Mouse (Mus musculus): ENCODE results near the gene Traf3ip2. TPM values are rescaled to one million over a fixed set of nuclear protein-coding genes. Genes with fewer than 3 reads are reported as not detected.

The Traf3ip2 gene
- 10 to 100 TPM; 16.5 to 28.8 (median 22.2) TPM for total RNA-seq (2022)

DNA sequence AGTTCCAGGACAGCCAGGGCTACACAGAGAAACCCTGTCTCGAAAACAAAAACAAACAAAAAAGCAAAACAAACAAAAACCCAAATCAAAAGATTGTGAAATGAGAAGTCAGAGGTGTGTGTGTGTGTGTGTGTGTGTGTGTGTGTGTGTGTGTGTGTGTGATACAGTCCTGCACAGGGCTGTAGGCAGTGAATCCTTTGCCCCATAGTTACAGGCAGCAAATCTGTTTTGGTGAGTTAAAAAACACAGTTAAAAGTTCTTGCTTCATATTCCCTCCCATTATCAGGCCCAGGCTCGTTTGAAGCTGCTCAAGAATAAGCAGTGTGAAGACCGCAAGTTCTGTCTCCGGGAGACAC is at the start of gene Traf3ip2:
Gene Traf3ip2 (plus strand): TSS at position 302 of the 356 bp plus-strand sequence.
- no peak for DNase-seq

- DNase-seq: no peak
Observed at GRCm38 (mm10) chr10:39563552-39564223, 49.0 kb upstream of the Traf3ip2 start.

GRCm38 (mm10) chr10:39566901-39567300 is 45.8 kb upstream of the Traf3ip2 start:
- no peak for DNase-seq

- no peak for DNase-seq
Observed at GRCm38 (mm10) chr10:39568991-39569390, 43.7 kb upstream of the Traf3ip2 start.

DNA sequence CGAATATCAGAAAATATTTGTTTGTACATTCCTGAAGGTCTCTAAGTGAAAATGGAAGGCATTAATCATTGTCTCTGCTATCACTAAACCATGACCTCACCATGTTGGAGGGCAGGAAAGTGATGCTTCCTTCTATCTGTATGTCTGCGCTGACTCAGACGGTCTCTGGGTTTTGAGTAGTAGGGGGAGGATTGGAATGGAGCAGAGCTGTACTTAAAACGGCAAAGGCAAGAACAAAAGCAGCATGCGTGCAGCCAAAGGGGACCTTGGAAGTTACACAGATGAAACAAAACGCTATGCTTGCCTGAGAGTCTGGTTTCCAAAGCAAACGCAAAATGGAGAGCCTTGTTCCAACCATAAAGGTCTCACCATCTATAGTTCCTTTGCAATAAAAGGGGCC is 41.7 kb upstream of the Traf3ip2 start:
- peak; percentile 36 for DNase-seq

GRCm38 (mm10) chr10:39572050-39572671 is 40.6 kb upstream of the Traf3ip2 start:
- DNase-seq: no peak

DNA sequence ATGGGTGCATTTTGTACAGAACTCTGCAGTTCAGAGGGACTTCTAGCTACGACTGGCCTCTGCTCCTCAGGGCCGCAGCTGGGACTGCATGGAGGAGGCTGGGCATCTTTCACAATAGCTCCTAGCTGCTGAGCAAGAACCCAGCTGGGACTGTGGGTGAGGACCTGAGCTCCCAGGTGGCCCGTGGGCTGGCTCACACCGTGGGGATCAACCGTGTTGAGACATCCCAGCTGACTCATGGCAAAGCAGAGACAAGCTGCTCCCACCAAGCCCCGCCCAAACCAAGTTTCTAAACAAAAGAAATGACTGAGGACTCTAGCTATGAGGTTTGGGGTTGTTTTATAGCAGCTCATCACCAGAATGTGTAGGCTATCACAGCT is 40.1 kb upstream of the Traf3ip2 start:
- DNase-seq: no peak

GRCm38 (mm10) chr10:39576466-39576865 is 36.3 kb upstream of the Traf3ip2 start:
- no peak for DNase-seq

GRCm38 (mm10) chr10:39580477-39580876 is 32.3 kb upstream of the Traf3ip2 start:
- DNase-seq: no peak

- DNase-seq: no peak
Observed at GRCm38 (mm10) chr10:39582385-39582784, 30.3 kb upstream of the Traf3ip2 start.

DNA sequence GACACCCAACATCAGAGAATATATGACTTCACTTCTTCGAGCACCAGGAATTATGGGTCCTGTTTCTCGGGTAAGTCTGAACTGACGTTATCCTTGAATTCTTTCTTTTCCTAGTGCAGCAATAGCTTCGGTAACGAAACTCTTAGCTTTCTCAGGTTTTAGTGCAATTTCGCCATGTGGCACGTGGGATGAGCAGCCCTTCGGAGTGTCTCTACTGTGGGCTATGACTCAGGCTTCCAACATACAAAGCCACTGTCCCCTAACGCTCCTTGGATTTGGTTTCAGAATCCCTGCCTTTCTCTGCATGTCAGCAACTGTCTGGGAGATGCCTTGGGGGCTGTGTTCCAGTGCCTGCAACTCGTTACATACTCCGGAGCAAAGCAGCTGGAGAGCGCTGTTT is 29.0 kb upstream of the Traf3ip2 start:
- DNase-seq: no peak

DNA sequence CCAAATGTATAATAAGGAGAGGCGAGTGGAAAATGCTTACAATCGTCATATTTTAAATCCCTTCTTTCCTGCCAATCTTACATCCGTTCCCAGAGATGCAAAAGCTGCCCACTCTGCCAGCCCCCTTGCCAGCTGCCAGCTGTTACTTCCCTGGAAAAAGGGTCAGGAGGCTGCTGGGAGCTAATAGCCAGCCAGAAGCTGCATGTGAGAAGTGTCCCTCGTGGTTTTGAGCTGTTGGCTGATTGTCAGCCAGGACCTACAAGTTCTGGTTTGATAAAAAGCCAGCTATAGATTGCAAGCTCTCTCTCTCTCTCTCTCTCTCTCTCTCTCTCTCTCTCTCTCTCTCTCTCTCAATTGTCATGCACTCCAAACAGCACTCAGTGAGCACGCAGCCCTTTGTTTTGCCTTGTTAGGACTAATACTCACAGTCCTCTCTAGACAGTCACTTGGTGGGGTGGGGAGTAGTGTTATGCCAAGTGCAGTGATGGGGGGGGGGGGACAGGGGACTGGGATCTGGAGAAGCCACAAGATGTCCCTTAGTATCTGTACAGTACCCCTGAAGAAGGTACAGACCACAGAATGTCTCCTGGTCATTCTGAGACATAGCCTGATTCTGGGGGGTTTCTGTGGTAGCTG is 25.3 kb upstream of the Traf3ip2 start:
- DNase-seq: no peak

DNA sequence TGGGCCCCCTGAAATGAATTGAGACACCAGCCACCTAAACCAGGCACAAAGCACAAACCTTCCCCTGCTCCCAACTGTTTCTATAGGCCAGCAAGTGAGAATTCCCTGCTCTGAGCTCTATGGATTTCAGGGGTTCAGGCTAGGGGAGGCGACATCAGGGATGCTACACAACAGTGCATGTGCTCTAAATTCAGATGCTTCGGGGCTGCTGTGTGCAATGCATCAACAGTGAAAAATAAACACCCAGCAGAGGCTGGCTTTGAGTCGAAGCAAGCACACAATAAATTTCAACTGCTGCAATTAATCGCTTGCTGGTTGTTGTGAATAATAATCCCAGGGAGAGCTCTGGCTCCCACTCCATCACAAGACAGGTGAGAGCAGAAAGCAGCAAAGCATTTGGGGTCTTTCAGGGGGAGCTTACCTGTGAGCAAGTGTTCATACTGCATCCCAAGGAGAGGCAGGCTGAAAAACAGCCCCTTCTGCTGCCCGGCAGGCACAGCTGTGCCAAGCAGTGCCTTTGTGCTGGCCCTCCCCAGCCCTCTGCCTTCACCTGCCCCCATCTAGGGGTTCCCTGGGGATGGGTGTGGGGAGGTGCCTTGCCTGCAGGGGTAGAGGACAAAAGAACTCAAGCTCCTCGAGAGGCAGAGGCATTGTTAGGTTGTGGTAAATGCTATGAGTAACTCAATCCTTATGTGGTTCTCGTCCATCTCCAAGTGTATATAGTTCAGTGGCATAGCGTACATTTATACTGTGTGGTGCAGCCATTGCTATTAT is 24.6 kb upstream of the Traf3ip2 start:
- DNase-seq: no peak

DNA sequence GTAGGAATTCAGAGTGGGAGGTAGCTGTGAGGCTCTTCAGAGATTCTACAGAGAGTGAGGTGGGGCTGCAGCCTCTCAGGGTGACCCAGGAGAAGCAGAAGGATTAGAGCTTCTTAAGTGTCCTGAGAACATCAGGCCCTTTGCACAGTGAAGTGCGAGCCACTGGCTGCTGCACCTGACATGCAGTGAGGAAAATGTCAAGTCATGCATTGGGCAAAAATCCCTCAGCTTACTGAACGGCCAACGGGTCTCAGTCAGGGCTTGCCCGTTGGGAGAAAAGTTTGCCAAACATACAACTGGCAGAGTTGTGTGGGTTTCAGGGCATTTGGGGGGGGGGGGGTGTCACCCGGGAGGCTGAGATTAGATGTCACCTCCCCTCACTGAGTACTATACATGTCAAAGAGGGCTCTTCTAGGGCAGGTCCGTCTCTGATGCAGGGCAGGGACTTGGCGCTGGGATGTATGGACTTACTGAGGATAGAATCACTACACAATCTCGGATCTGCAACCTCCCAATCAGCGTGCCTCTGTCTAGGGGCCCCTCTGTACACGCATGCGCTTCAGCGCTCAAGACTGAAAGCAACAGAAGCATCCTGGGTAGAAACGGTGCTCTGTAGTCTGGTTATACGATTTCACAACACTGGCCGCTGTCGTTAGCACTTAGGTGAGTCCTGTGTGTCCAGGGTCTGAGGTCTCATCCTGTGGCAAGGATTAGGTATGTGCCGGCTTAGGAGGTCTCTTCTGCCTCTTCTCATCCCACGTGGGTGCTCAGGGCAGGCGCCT is 22.8 kb upstream of the Traf3ip2 start:
- DNase-seq: no peak

DNA sequence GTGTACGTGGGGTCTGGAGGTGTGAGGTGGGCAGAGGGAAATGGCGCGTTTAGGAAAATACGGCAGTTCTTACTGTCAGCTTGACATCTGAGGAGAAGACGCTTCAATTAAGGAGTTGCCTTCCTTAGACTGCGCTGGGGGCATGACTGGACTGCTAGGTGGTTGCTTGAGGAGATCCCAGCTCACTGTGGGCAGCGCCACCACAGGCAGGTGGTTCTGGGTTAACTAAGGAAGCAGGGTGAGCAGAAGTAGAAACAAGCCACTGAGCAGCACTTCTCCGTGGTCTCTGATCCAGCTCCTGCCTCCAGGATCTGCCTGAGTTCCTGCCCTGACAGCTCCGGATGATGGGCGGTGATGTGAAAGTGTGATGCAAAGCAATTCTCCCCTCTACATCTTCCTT is 22.1 kb upstream of the Traf3ip2 start:
- DNase-seq: no peak

GRCm38 (mm10) chr10:39592501-39592900 is 20.2 kb upstream of the Traf3ip2 start:
- DNase-seq: no peak

GRCm38 (mm10) chr10:39594716-39595115 is 18.0 kb upstream of the Traf3ip2 start:
- no peak for DNase-seq

DNA sequence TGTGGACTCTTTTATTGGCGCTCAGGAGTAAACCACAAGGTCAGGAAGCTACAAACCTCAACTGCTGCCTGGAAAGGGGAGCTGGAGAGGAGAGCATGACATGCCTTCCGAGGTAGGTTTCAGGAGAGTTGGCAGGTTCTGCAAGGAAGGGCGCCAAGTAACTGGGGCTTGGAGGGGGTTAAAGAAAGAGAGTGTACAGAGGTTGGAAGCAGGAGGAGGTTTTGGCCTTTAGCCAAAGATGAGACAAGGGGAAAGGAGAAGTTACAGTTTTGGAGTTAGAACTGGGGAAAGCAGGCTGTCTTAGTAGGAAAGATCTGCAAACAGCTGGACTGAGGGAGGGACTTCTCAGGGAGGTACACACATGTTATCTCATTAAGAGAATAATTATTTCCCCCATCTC is 16.9 kb upstream of the Traf3ip2 start:
- DNase-seq: no peak

DNA sequence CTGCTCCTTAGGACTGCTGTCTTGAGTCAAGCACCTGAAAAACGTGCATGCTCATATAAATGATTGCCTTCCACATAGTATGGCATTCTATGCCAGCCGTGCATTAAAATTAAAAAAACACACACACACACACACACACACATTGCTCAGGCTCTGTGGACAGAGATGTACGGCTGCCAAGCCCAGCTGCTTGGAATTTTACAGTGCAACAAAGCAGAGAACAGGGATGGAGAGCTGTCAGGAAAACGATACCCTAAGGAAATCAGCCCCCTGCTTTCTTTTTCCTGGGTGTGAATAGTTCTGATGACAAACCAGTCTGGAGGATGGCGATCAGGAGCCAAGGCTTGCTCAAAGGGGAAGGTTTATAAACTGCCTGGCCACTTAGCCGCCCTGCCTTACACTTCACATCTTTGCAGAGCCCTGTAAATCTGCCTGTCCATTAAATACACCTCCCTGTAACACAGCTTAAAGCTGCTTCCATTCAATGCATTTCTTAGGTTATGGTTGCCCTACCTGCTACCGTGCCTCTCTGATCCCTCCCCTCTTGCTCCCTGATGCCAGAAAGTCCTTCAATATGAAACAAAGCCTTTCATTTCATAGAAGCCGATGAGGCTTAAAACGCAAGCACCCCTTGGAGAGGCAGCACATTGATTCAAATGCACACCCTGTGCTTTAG is 15.5 kb upstream of the Traf3ip2 start:
- DNase-seq: no peak

GRCm38 (mm10) chr10:39597792-39598183 is 14.9 kb upstream of the Traf3ip2 start:
- no peak for DNase-seq

GRCm38 (mm10) chr10:39599601-39600000 is 13.1 kb upstream of the Traf3ip2 start:
- no peak for DNase-seq

DNA sequence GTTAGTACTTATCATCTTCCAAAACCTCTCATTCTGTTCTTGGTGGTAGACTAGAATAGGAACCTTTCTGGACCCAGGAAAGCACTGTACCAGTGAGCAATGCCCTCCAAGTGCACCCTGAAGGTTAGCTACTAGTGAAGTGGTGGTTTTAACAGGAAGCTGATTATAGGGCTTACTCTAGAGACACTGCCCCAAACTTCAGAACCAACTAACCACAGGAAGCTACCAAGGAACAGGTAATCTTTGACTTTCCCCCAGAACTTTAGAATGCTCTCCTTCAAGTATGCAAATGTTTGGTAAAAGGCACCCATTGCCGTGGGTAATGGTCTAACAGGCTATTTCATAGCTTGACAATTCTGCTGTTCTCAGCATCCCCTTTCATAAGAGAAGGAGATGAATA is 12.6 kb upstream of the Traf3ip2 start:
- no peak for DNase-seq
